Mouse (Mus musculus) liver, adult 2 months (tissue): ENCODE measurements around the gene Shroom3.

ENCODE experiments used
- CTCF ChIP-seq: fragments of 200-500 bp; IDR thresholded peaks from 2 replicates; pipeline ENCODE4 v1.5.1; 2011; ENCODE audit warnings: low read depth, low read length, control low read depth
- POLR2A ChIP-seq: fragments of 200-500 bp; IDR thresholded peaks from 2 replicates; pipeline ENCODE4 v1.6.1; 2011; ENCODE audit warnings: low read length, control low read depth; ENCODE audit not compliant: insufficient read depth; ENCODE audit errors: extremely low read depth

DNA sequence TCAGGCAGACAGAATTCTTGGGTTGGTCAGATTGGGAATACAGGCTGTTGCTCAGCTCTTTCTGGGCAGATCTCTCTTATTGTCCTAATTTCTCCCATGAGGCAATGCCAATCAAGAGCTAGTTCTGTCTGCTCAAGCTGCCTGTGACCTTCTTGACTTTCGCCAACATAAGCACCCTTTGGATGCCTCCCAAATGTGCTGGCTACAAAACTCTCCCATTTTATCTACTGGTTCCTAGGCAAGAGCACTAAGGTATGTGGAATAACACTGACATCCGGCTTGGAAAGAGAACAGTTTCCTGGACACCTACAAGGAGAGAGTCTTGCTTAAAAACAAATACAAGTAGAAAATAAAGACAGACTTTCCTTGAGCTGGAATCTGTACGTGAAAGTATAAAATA lies 204.3 kb downstream of the Shroom3 start:
- TF ChIP-seq POLR2A (no peak), CTCF (no peak)
